Mouse (Mus musculus) lung, postnatal 0 days (tissue): ENCODE data around the gene Smg5. TPM values are rescaled to one million over a fixed set of nuclear protein-coding genes. Genes with fewer than 3 reads are reported as not detected.
A peak's percentile ranks its signal among the peaks of the same experiment; 100 is the strongest.
"Not testable (repeated sequence)": the region's sequence is repeated elsewhere in the genome, so short reads cannot be mapped to it uniquely, and the experiment has no call there.

Experiments used
- ATAC-seq: fragments of 200-750 bp; cut with Nextera tagmentation; 2 replicates; pipeline ENCODE4 v1.8.0; 2017; ENCODE audit warnings: moderate library complexity
- DNase-seq: peaks from one replicate; pipeline ENCODE4 v3.0.0-alpha.2; 2016; ENCODE audit warnings: low spot score
- H3K27ac ChIP-seq: fragments of 300-500 bp; sonication (generic); 2 replicates; pipeline ENCODE4 v1.5.1; 2014; ENCODE audit warnings: antibody characterized with exemption, mild to moderate bottlenecking, low read length, mixed read lengths
- H3K27me3 ChIP-seq: fragments of 300-500 bp; sonication (generic); replicated peaks from 2 replicates; pipeline ENCODE4 v1.6.1; 2014; ENCODE audit warnings: low read length, mixed read lengths; ENCODE audit not compliant: insufficient read depth
- H3K36me3 ChIP-seq: fragments of 300-500 bp; sonication (generic); 2 replicates; pipeline ENCODE4 v1.6.1; 2014; ENCODE audit warnings: low read length, mixed read lengths; ENCODE audit not compliant: insufficient read depth
- H3K4me1 ChIP-seq: fragments of 300-500 bp; sonication (generic); 2 replicates; pipeline ENCODE4 v1.6.1; 2014; ENCODE audit warnings: antibody characterized with exemption, low read depth, low read length, mixed read lengths; ENCODE audit not compliant: insufficient read depth
- H3K4me2 ChIP-seq: fragments of 300-500 bp; sonication (generic); replicated peaks from 2 replicates; pipeline ENCODE4 v1.6.1; 2014; ENCODE audit warnings: low read depth, mild to moderate bottlenecking, low read length, moderate library complexity, mixed read lengths
- H3K4me3 ChIP-seq: fragments of 300-500 bp; sonication (generic); 2 replicates; pipeline ENCODE4 v1.5.1; 2014; ENCODE audit warnings: low read depth, low read length
- H3K9ac ChIP-seq: fragments of 300-500 bp; sonication (generic); replicated peaks from 2 replicates; pipeline ENCODE4 v1.6.1; 2014; ENCODE audit warnings: low read depth, mild to moderate bottlenecking
- H3K9me3 ChIP-seq: fragments of 300-500 bp; sonication (generic); 2 replicates; pipeline ENCODE4 v1.6.1; 2016; ENCODE audit warnings: low read length, mixed read lengths
- CTCF ChIP-seq: IDR thresholded peaks from 2 replicates; pipeline ENCODE4 v1.5.1; 2016; ENCODE audit warnings: antibody characterized with exemption, mild to moderate bottlenecking
- EP300 ChIP-seq: IDR thresholded peaks from 2 replicates; pipeline ENCODE4 v1.6.1; 2016; ENCODE audit warnings: antibody characterized with exemption, mild to moderate bottlenecking, control low read depth
- WGBS: fragments of 180-500 bp; shearing (Covaris S2); extraction: QIAGEN DNeasy Blood & Tissue Kit; methylation state at CpG from one replicate; pipeline ENCODE4 v1.1.7; 2014; 5-methylcytosine and 5-hydroxymethylcytosine counted together
- polyA plus RNA-seq: library from polyadenylated mRNA; unstranded; fragments of >200 nt; fragmentation: Nextera tagmentation; extraction: Ambion mirVana; gene quantifications from 2 replicates; pipeline ENCODE4 v1.2.1, GENCODE M21; 2015

Smg5 gene
- polyA plus RNA-seq = 19.7 and 19.8 TPM in 2 replicates

- Histone ChIP-seq H3K27me3 (no peaks in the 10 kb centered on the region), H3K4me2 (peak within 1 kb of the TSS; percentile 75), H3K36me3 (no peaks in the 10 kb centered on the region), H3K4me3 (peak within 1 kb of the TSS; percentile 91), H3K9me3 (no peaks in the 10 kb centered on the region), H3K9ac (peak within 1 kb of the TSS; percentile 78), H3K27ac (peak within 1 kb of the TSS; percentile 94), H3K4me1 (peaks cover 4% of the 10 kb centered on the region; the same call in 1 of the 2 replicates)
- TF ChIP-seq CTCF (no peak), EP300 (peak; percentile 62; the same call in 1 of the 2 replicates)
- ATAC-seq (peak; percentile 94), DNase-seq (peak; percentile 98)
- WGBS = 4% methylated on average over 49 of the region's 66 CpGs
Measured at GRCm38 (mm10) chr3:88336058-88337013, at the start of gene Smg5, which contains the start of gene Tmem79. Gene Smg5, plus strand, starts transcription at chr3:88336260. Gene Tmem79, minus strand, starts transcription at chr3:88336148.

DNA sequence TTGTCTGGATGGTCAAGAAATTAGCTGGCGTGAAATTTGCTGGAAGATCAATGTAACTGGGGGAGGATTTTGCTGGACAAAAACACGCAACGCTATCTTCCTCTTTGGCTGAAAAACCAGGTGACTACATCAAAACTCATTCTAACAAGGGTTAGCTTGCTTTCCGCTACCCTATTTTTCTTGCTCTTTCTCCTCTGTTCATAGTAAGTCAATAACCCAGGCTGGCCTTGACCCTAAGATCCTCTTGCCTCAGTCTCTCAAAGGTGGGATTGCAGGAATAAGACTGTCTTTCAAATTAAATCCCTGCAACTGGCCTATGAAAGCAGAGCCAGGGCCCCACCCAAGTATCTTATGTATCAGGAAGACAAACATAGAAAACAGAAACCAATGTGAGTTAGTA is 49.0 kb upstream of the Smg5 start, which contains the start of gene Gm38392:
TSS of gene Gm38392 (minus strand) at position 101 of the 400 bp plus-strand sequence.
- Histone ChIP-seq H3K9ac (no peak within 1 kb of the TSS), H3K27me3 (no peaks in the 10 kb centered on the region), H3K4me1 (no peaks in the 10 kb centered on the region), H3K4me3 (no peak within 1 kb of the TSS), H3K36me3 (no peaks in the 10 kb centered on the region), H3K27ac (peak within 1 kb of the TSS; percentile 71; the same call in 1 of the 2 replicates), H3K4me2 (no peak within 1 kb of the TSS), H3K9me3 (no peaks in the 10 kb centered on the region)
- DNase-seq = no peak
- TF ChIP-seq CTCF = no peak
- TF ChIP-seq EP300 = no peak
- WGBS = 98% methylated on average over 4 of the region's 4 CpGs
- no peak for ATAC-seq

DNA sequence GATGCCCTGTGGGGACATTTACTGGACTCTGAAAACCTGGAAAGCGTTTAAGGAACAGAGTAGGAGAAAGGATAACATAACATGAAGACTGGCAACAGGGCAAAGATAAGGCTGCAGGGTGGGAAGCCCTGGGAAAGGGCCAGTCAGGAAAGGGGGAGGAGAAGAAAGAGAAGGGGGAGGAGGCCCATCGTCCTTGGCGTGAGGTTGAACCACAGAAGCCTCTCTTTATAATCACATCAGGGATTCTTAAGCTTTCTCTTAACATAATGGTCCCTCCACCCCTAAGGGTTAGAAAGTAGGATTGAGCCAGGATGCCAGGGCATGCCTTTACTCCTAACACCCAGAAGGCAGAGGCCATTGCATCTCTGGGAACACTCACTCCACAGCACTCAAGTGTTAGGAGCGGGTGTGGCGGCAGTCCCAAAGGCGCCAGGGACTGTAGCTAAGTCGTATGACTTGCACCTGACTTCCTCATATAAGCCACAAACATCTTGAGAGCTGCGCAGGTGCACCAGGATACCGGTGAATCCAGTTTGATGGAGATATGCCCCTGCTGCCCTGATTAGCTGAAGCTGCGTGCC is 47.8 kb upstream of the Smg5 start:
- H3K36me3 ChIP-seq, H3K9me3 ChIP-seq, H3K9ac ChIP-seq, H3K4me3 ChIP-seq, H3K27me3 ChIP-seq, H3K4me1 ChIP-seq, H3K4me2 ChIP-seq: not testable (repeated sequence)
- ATAC-seq (peak; percentile 93), DNase-seq (peak; percentile 57)
- 57% methylated on average over 8 of the region's 10 CpGs for WGBS
- peak overlapping the region; percentile 71; the same call in 1 of the 2 replicates for H3K27ac ChIP-seq

GRCm38 (mm10) chr3:88291970-88292369 is 44.1 kb upstream of the Smg5 start:
- TF ChIP-seq EP300 (no peak), CTCF (peak; percentile 72)
- DNase-seq = peak; percentile 61
- WGBS = 56% methylated on average over 4 of the region's 4 CpGs

GRCm38 (mm10) chr3:88295272-88295671 is 40.8 kb upstream of the Smg5 start:
- not testable (repeated sequence) for H3K27me3 ChIP-seq, H3K4me2 ChIP-seq, H3K27ac ChIP-seq, H3K4me3 ChIP-seq, H3K9me3 ChIP-seq, H3K9ac ChIP-seq, H3K36me3 ChIP-seq, DNase-seq, ATAC-seq, H3K4me1 ChIP-seq
- 81% methylated on average over 1 of the region's 1 CpGs for WGBS

More at GRCm38 (mm10) chr3:88291970-88292369, 44.1 kb upstream of the Smg5 start:
- H3K36me3 ChIP-seq = no peaks in the 10 kb centered on the region
- ATAC-seq = no peak
- no peak overlapping the region for H3K4me3 ChIP-seq
- no peaks in the 10 kb centered on the region for H3K4me1 ChIP-seq
- H3K27ac ChIP-seq = no peak overlapping the region
- no peaks in the 10 kb centered on the region for H3K27me3 ChIP-seq
- no peak overlapping the region for H3K4me2 ChIP-seq
- no peak overlapping the region for H3K9ac ChIP-seq
- H3K9me3 ChIP-seq = no peaks in the 10 kb centered on the region

DNA sequence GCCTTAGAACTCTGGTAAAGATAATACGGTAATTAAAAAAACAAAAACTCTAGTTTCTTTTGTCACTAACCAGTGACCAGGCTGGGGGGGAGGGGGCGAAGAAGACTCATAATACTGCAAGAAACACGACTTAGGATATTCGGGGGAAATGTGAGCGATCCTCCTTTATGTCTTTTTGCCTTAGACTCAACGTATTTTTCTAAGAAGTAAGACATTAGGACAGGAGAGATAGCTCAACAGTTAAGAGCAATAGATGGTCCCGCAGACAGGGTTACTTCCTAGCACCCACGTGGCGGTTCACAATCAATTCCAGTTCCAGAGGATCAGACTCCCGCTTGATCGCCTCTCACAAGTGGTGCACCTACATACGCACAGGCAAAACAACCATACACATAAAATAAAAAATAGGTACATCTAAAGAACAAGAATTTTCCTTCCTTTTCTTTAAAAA is 39.9 kb upstream of the Smg5 start:
- peak; percentile 5 for DNase-seq
- Histone ChIP-seq H3K9me3 (no peaks in the 10 kb centered on the region), H3K4me1 (peaks cover 6% of the 10 kb centered on the region; the same call in 1 of the 2 replicates), H3K36me3 (peaks cover 8% of the 10 kb centered on the region; the same call in 1 of the 2 replicates), H3K27me3 (no peaks in the 10 kb centered on the region), H3K9ac (peak overlapping the region; percentile 17; the same call in 1 of the 2 replicates), H3K4me3 (peak overlapping the region; percentile 80), H3K27ac (peak overlapping the region; percentile 77; the same call in 1 of the 2 replicates), H3K4me2 (peak overlapping the region; percentile 61)
- TF ChIP-seq CTCF (no peak), EP300 (no peak)
- ATAC-seq = no peak
- under 1% methylated on average over 12 of the region's 12 CpGs for WGBS
